Mouse (Mus musculus) ES-Bruce4 (cell line): ENCODE measurements around the gene Lap3. TPM values are rescaled to one million over a fixed set of nuclear protein-coding genes. Genes with fewer than 3 reads are reported as not detected.

ENCODE experiments used
- H3K27ac ChIP-seq: 2 replicates; pipeline ENCODE4 v1.5.1; 2012; ENCODE audit warnings: low read length, inconsistent platforms; ENCODE audit not compliant: insufficient read depth
- H3K27me3 ChIP-seq: 2 replicates; pipeline ENCODE4 v1.6.1; 2012; ENCODE audit warnings: mild to moderate bottlenecking, low read length, inconsistent platforms; ENCODE audit not compliant: control insufficient read depth, poor library complexity, insufficient read depth, severe bottlenecking
- H3K36me3 ChIP-seq: 2 replicates; pipeline ENCODE4 v1.6.1; 2012; ENCODE audit warnings: inconsistent platforms, mild to moderate bottlenecking, low read length, moderate library complexity; ENCODE audit not compliant: control insufficient read depth, poor library complexity, insufficient read depth, severe bottlenecking
- H3K4me1 ChIP-seq: one replicate; pipeline ENCODE4 v1.8.1; 2011; ENCODE audit warnings: low read length; ENCODE audit not compliant: control insufficient read depth, insufficient read depth
- H3K4me3 ChIP-seq: 2 replicates; pipeline ENCODE4 v1.5.1; 2011; ENCODE audit warnings: low read depth, mild to moderate bottlenecking, low read length
- H3K9ac ChIP-seq: 2 replicates; pipeline ENCODE4 v1.6.1; 2012; ENCODE audit warnings: low read depth, mild to moderate bottlenecking, inconsistent platforms; ENCODE audit not compliant: poor library complexity, severe bottlenecking
- H3K9me3 ChIP-seq: replicated peaks from 2 replicates; pipeline ENCODE4 v1.6.1; 2012; ENCODE audit warnings: mild to moderate bottlenecking, low read length, inconsistent platforms; ENCODE audit not compliant: control insufficient read depth, poor library complexity, insufficient read depth, severe bottlenecking
- CTCF ChIP-seq: IDR thresholded peaks from one replicate; pipeline ENCODE4 v1.8.1; 2011; ENCODE audit warnings: low read depth, low read length
- EP300 ChIP-seq: IDR thresholded peaks from 2 replicates; pipeline ENCODE4 v1.6.1; 2011; ENCODE audit warnings: low read depth, low read length; ENCODE audit not compliant: insufficient read depth
- POLR2A ChIP-seq: IDR thresholded peaks from one replicate; pipeline ENCODE4 v1.8.1; 2011; ENCODE audit warnings: low read length; ENCODE audit not compliant: insufficient read depth
- polyA plus RNA-seq: library from polyadenylated mRNA; stranded (reverse); fragments of >200 nt; gene quantifications from 2 replicates; pipeline ENCODE4 v1.2.4, GENCODE M21; 2011; ENCODE audit warnings: low read depth; ENCODE audit not compliant: missing spikeins, insufficient read depth, insufficient read length

Lap3 gene
- 190 and 201 TPM in 2 replicates for polyA plus RNA-seq

DNA sequence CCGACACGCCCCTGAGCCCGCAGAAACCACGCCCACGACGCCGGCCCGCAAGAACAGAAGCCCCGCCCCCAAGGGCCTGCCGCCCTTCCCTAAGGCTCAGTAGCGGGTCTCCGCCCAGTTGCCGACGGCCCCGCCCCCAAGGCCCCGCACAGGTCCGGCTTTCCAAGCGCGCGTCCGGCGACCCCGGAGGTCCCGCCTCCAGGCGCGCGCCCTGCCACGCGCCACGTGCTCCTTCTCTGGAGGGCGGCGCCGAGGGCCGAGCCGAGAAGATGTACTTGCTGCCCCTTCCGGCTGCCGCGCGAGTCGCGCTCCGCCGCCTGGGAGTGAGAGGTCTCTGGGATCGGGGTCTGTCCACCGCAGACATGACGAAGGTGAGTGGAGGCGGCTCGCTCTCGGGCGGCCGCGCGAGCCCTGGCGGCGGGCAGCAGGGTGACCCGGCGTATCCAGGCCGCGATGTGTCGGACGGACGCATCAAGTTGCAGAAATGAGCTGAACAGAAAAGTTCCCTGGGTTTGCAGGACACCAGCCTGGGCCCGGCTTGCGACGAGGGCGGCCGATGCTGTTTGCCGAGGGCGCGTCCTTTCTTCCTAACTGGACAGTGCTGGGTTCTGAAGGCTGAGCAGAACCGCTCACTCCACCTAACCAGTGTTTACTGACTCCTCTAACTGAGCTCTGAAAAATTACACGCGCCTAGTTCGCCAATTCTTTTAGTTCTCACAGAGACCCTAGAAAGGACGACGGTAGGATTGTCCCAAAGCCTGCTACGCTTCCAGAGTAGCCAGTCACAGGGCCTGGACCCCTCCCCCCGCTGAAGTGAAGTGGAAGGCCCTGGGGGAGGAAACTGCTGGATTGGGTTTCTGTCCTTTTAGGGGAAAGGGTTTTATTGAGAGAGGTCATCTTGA lies at the start of gene Lap3:
Lap3 (plus strand) TSS at position 184 of the 902 bp plus-strand sequence.
- Histone ChIP-seq H3K36me3 (peaks cover 21% of the 10 kb centered on the region), H3K27ac (peak within 1 kb of the TSS; percentile 97; the same call in 1 of the 2 replicates), H3K4me3 (peak within 1 kb of the TSS; percentile 94), H3K9me3 (no peaks in the 10 kb centered on the region), H3K9ac (peak within 1 kb of the TSS; percentile 89), H3K4me1 (peaks cover 7% of the 10 kb centered on the region), H3K27me3 (no peaks in the 10 kb centered on the region)
- TF ChIP-seq POLR2A (no peak), EP300 (no peak), CTCF (no peak)

DNA sequence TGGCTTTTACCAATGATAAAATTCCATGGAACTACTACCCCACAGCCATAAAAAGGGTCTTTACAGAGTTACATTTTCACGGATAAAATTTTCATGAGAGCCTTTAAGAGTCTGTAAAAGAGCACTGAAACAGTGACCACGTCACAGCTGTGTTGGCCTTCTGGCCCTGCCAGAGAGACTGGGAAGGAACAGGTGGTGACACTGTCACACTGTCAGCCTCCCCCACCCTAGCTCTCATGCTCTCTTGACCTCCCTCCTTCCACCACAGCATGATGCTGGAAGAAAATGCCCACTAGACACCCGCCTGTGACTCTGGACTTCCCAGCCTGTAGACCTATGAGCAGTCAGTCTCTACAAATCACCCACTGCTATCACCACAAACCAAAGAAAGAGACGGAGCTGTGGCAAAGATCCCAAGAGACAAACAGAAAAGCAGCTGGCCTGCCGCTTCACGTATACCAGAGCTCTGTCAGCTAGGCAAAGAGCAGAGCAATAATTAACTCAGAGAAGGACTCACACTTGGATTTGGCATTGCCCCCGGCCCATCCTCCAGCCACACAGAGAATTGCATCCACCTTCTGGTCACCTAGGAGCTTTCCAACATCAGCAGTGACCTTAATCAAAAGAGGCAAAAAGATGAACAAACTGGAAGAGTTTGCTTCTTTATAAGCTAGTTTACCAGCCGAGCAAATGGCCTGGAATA lies 48.9 kb upstream of the Lap3 start:
- TF ChIP-seq POLR2A = no peak
- TF ChIP-seq EP300 = no peak
- no peak for TF ChIP-seq CTCF

DNA sequence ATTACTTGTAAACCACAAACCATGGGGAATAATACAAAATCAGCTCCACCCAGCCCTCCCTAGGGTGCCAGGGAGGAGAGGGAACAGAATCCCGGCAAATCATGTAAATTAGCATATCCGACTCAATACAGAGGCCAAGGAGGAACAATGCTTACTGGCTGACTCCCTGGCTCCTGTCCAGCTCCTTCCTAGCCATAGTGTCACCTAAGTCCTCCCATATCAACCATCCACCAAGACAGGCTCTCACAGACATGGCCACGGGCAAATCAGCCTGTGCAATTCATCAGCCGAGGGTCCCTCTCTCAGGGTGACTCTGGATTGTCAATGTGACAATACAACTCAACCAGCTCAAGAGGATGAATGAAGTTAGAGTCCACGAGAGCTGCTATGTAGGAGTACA lies 44.5 kb upstream of the Lap3 start:
- no peak for TF ChIP-seq POLR2A
- no peak for TF ChIP-seq CTCF
- no peak for TF ChIP-seq EP300
- Histone ChIP-seq H3K27ac (no peak overlapping the region), H3K4me1 (peaks cover 2% of the 10 kb centered on the region), H3K9me3 (no peaks in the 10 kb centered on the region), H3K4me3 (peak overlapping the region; percentile 96; the same call in 1 of the 2 replicates), H3K9ac (peak overlapping the region; percentile 64), H3K36me3 (peaks cover 14% of the 10 kb centered on the region), H3K27me3 (no peaks in the 10 kb centered on the region)

More for the DNA sequence above, 48.9 kb upstream of the Lap3 start:
- no peak overlapping the region for H3K27ac ChIP-seq
- peaks cover 2% of the 10 kb centered on the region for H3K4me1 ChIP-seq
- no peaks in the 10 kb centered on the region for H3K27me3 ChIP-seq
- no peak overlapping the region for H3K9ac ChIP-seq
- H3K9me3 ChIP-seq = no peaks in the 10 kb centered on the region
- H3K4me3 ChIP-seq = no peak overlapping the region
- peaks cover 29% of the 10 kb centered on the region for H3K36me3 ChIP-seq

DNA sequence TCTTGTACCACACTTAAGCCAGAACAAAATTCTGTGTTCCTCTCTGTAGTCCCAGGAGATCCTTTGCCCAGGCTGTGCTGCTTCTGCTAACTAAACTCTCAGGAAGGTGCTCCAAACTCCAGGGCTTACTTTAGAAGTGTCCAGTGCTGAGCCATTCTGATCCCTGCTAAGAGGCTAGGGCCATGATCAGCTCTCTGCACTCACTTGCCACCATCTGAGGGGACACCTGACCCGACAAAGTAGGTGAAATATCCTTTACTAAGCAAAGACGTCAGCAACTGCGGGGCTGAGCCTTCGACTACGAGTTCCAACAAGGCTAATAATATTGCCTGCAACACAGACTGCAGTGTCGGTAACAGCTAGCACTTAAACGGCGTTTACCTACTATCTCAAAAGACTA lies 44.0 kb upstream of the Lap3 start:
- Histone ChIP-seq H3K4me1 (peaks cover 2% of the 10 kb centered on the region), H3K9ac (peak overlapping the region; percentile 64), H3K36me3 (peaks cover 11% of the 10 kb centered on the region), H3K4me3 (peak overlapping the region; percentile 96), H3K27ac (no peak overlapping the region), H3K27me3 (no peaks in the 10 kb centered on the region), H3K9me3 (no peaks in the 10 kb centered on the region)
- TF ChIP-seq EP300 (no peak), POLR2A (no peak), CTCF (no peak)

DNA sequence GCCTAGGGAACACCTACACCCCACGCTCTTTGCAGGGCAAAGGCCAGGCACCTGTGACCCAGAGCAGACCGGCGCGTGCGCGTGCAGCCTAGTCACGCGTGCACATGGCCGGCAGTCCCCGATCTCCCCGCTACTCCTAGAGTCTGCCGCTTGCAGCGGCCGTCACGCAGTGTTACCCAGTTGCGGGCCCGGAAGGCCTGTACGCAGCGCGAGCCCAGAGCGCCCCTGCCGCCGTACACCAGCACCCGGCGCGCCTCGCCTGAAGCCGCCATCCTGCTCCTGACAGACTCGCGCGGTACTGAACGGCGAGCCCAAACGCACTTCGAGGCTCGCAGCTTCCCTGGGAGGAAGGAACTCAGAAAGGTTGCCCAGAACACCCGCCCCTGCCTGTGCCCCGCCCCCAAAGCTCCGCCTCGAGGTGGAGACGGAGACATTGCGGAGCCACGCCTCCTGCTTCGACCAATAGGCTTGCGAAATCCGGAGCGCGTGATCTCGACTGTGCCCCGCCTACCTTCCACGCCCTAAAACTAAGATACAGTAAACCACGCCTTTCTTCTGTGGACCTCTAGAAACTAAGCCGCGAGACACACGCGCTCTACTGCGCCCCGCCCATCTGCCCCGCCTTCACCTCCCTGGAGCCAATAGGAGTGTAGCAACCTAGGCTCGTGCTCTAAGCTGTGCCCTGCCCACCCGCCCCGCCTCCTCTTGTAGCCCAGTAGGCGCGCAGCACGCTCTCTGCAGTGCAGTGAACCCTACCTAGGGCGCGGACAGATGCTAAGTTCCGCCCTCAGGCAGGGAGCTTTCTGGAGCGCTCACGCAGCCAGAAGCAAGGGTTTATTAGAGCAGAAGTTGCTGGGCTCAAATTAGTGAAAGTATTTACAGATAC lies 43.1 kb upstream of the Lap3 start, which contains the start of gene Qdpr:
Qdpr (minus strand) TSS at position 406 of the 886 bp plus-strand sequence.
- Histone ChIP-seq H3K4me1 (peaks cover 2% of the 10 kb centered on the region), H3K27ac (no peak within 1 kb of the TSS)
- 0 out of 2 replicates have a peak, but pooled peaks have one; percentile 4 for TF ChIP-seq EP300
- TF ChIP-seq POLR2A = peak; percentile 72
- TF ChIP-seq CTCF = no peak

More for the DNA sequence above, 43.1 kb upstream of the Lap3 start, which contains the start of gene Qdpr:
- H3K9ac ChIP-seq = peak within 1 kb of the TSS; percentile 64
- peaks cover 3% of the 10 kb centered on the region; the same call in 1 of the 2 replicates for H3K36me3 ChIP-seq
- no peaks in the 10 kb centered on the region for H3K27me3 ChIP-seq
- H3K4me3 ChIP-seq = peak within 1 kb of the TSS; percentile 96
- no peaks in the 10 kb centered on the region for H3K9me3 ChIP-seq
